Mouse (Mus musculus) T-cell, adult 2 months (primary cell): ENCODE measurements around the gene Pmm1.

Experiments used
- DNase-seq: peaks from one replicate; pipeline ENCODE4 v3.0.0; 2022; ENCODE audit warnings: low spot score

Pmm1 gene

DNA sequence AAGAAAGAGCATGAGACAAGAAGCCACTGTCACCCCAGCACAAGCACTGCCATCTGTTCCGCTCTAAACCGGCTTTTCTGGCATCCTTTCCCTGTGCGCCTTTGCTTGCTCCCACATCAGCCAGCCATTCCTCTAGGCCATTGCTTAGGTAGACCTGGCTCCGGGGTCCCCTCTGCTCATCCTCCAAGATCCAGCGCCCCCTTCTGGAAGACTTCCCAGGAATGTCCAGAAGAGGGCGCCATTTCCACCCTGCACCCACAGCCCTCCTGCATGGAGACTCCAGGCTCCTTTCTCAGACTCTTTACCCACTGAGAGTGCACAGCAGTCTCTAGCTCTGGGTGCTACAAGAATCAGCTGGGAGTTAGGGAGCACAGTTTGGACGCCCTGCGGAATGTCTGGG, 4.3 kb downstream of the Pmm1 start:
- DNase-seq, result peak; percentile 55

DNA sequence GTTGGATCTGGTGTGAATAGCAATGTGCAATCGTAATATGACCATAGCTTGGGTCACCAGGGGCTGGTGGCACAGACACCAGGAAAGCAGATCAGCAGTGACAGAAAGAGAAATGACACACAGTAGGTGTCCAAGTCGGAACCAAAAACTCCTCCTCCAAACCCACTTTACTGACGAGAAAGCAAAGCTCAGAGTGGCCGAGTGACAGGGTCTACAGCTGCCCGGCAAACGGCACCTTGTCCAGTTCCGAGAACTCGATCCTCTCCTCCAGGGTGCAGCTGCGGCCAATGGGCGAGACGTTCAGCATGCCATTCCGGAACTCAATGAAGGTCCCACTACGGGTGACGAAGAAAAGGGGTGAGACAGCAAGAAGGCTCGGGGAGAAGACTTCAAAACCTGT, 5.3 kb downstream of the Pmm1 start:
- DNase-seq, result no peak

DNA sequence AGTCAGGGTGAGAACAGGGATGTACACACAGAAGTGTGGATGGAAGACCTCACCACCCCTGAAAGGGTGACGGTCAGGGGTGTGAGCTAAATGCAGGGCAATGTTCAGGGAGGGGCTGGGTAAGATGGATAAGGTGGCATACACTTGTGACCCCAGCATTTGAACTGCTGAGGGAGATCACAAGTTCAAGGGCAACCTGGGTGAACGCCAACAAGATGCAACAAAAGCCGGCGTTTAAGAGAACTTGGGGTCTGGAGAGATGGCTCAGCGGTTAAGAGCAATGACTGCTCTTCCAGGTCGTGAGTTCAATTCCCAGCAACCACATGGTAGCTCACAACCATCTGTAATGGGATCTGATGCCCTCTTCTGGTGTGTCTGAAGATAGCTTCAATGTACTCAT, 6.0 kb downstream of the Pmm1 start:
- DNase-seq, result no peak

DNA sequence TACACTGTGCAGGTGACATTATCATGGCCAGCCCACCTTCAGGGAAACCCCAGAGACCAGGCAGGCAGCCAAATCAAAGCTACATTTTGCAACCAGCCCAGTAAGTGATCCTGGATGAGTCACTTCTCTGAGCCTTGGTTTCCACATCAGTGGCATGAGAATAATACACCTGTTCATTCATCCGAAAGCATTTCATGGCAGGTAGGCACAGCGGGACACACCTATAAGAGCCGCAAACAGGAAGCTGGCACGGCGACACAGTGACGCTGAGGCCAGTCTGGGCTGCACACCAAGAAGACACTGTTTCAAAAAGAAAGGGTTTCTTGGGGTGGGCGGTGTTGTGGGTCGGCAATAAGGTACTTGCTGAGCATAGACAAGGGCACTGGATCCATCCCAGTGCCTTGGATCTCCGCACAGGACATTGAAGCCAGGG, 6.6 kb downstream of the Pmm1 start:
- no peak for DNase-seq

DNA sequence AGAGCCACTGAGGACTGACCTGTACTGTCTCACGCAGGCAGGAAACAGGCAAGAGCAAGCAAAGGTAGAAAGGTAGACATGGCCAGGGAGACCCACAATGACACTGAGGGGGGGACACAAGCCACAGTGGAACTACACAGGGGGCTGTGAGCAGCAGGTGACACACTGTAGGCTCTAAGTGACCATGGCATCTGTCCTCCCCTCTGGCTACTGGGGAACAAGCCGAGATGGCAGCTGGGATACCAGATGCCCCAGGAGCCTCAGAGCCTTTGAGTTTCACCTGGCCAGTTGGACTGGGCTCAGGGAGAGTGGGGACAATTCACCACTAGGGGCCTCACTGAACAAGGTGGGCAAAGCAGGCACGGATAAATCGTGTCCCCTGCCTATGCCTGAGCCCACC, 8.4 kb downstream of the Pmm1 start:
- DNase-seq, result no peak

DNA sequence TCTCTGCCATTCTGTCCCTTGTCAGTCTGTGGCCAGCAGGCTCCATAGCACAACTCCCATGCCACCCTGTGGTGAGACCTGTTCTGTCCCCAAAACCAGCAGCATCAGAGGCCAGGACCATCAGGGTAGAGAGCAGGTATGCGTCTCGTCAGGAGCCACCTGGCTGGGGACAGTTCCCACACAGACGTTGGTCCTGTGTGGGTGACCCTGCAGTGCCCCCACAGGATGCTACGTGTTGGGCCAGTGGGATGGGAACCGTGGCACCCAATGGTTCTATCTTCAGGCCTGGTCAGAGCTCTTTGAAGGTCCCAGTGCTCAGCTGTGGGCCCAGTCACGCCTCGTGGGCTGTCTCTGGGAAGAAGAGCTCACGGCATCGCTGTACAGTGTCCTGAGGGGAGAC, 9.6 kb downstream of the Pmm1 start:
- DNase-seq, result no peak

DNA sequence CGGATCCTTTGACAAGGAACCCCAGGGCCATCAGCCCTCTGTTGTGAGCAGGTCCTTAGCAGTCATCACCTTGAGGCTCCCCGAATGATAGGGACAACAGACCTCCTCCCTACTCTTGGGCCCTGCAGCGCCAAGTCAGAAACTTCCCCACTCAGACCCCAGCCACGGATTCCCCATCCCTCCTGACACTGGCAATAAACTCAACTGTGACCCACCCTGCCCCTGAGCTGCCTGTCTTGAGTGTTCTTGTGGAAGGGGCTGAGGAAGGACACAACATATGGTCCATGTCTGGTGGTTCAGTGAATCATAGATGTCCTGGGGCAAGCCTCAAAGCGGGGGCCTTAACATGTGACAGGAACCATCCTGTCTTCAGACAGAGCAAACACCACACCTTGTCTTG, 10.0 kb downstream of the Pmm1 start:
- no peak for DNase-seq

DNA sequence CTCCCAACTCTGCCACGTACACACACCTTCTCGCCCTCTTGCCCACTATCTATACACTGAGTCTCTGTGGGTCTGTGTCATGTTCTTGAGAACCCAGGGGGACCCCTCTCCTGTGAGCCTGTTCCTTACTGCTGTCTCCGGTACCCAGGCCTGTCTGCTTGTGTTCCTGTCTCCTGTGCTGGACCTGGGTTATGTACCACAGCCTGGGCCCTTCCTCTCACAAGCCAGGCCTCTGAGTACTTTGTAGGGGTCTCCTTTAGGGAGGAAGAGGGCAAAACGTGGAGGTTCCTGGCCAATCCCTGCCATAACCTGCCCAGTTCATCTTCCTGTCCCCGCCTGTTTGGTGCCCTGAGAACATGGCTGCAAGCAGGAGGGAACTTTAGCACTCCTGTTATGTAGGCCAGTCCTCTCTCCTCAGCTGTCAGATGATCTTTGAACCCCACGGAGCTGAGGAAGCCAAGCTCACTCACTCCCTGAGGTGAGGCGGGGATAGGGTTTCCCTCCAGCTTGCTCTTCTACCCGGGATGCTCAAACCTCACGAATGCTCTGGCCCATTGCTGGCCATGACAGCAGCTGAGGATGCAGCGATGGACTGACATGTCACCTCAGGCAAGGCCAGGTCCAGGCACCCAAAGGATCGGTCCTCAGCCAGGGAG, 11.1 kb downstream of the Pmm1 start:
- no peak for DNase-seq

DNA sequence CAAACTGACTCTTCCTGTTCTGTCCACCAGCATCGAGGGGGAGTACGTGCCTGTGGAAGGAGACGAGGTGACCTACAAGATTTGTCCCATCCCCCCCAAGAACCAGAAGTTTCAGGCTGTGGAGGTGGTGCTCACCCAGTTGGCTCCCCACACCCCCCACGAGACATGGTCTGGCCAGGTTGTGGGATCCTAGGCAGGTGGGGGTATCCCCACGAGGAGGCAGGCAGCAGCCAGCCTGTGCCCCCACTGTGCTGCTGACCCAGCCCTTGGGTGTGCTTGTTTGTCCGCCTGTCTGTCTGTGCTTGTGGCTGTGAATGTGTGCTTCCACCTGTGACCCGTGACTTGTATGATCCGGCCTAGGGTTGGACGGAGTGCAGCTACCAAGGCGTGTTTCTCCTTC, 11.7 kb downstream of the Pmm1 start:
- DNase-seq, result no peak

DNA sequence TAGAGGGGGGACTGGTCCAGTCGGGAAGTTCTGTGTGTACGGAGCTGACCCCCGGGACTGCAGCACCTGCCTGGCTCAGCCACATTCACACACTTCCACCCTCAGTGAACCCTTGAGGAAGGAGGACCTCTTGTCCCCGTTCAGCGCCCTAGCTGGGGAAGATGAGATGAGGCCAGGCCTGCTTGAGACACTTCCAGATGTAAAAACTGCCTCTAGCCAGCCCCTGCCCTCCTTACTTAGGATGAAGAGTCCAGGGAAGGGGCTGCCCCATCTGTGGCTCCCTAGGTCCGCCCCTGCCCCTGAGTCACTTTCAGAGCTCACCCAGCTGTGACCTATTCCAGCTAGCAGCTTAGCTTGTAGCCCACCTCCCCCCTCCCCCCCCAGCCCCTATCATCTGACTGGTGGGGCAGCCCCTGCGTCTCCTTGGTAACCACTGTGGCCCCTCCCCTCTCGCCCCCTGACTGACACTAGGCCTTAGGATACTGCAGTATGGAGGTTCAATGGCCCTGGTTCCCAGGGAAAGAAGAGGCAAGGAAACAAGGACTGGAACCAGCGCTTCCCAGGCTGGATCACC, 17.5 kb downstream of the Pmm1 start:
- DNase-seq, result no peak

DNA sequence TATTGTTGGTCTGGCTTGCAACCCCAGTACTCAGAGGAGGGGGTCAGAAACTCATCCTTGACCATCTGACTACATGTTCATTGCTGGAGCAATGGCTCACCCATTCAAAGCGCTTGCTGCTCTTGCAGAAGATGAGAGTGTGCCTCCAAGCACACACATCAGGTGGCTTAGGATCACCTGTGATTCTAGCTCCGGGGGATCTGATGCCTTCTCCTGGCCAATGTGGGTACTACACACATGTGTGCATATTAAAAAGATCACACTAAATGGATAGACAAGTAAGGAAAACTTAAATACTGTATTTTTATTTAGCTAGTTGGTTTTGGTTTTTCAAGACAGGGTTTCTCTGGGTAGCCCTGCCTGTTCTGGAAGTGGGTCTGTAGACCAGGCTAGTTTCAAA, 19.7 kb downstream of the Pmm1 start:
- no peak for DNase-seq

DNA sequence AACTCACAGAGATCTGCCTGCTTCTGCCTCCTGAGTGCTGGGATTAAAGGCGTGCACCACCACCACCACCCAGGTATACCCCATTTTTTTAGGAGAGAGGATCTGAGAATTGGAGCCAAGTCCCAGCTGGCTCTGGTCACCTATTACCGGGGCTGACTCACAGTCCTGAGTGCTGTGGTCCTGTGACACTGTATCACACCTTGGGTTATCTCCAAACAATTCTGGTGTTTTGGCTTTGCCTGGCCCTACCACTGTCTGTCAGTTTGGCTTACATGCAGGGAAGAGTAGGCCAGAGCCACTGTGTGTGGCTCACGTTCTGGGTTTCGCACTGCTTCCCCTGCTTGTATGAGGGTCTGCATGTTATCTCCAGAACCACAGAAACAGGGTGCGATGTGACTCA, 20.5 kb downstream of the Pmm1 start:
- DNase-seq, result no peak

DNA sequence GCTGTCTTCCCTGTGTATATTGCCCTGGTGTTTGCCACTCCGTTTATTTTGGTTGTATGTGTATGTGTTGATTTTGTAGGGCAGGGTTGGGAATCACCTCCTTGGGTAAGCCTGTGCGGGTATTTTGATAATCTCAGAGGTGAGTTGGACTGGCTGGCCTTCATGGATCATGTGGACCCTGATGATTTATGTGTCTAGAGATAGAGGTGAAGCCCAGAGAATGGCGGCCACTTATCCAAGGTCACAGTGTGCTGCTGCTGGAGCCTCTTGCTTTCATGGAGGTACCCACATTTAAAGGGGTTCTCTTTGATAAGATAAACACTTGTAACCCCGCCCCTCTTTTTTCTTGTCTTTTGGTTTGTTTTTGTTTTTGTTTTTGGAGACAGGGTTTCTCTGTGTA, 21.0 kb downstream of the Pmm1 start:
- DNase-seq, result no peak

DNA sequence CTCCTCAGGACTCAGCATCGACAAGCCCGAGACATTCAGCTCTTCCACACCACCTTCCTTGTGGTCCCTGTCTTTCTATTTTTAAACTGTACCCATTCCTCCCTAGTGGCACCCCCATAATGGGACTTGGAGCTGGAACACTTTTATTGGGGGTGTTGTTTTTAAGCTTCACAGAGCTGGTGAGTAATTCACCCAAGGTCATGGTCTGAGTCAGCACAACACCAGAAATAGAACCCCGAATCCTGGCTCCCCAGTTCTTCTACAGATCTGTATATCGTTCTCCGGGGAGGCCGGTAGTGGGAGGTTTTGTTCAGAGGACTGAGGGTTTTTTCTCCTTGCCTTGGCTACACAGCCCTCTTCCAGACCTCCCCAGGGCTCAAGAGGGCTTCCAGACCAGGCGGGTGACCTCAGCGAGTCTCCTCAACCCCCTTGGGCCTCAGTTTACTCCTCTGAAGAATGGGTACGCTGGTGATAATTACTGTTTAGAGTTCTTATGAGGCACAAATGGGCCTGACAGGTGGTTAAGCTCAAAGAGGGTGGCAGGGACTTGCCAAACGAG, 21.5 kb downstream of the Pmm1 start:
- DNase-seq, result no peak

DNA sequence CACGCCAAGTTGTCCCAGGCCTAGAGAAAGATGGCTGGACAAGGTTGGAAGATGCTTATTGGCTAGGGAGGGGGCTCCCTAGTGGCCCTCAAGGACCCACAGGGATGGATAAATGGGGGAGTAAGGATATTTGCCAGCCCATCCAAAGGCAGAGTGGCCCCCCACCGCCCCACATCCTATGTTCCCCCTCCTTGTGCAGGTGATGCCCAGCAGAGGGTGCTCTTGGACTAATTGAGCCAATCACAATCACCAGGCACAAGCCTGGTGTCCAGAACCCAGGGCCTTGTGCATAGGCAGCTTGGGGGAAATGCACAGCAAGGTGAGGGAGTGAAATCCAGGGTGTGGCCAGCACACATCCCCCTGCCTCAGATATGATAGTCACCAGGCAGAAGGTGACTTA, 22.5 kb downstream of the Pmm1 start:
- DNase-seq, result no peak

DNA sequence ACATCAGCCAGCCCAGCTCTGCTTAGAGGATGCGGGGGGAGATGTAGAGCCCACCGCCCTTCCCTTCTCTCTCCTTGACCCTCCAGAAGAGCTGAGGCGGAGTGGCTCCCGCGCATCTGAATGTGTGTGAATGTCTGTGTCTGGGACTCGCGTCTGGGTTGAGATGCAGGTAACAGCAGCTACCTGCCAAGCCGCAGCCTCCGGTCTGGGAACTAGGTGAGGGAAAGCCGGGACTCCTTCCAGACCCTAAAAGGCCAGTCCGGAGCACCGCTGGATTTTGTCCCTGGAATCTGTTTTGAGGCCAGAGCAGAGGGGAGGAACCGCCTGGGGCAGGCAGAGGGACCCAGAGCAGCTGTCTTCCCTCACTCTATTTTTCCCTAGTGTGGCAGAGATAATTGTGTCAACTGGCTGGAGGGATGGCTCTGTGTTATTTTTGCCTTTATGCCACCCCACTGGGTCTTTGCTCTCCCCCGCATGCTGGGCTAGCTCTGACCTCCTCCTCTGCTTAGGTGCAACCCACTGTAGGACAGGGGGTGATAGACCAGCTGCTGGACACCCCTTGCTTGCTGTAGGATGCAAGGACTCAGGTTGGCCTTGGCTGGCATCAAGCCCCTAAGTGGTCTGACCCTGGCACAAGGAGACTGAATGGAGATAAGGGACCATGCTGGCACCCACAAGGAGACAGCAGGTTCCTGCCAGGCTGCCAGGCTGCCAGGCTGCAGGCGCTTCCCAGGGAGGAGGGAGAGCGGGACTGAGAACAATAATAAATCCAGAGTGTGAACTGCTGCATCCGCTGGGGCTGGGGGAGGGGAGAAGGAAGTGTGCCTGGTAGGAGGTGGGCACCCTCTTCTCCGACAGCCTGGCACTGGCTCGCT, 23.4 kb downstream of the Pmm1 start:
- DNase-seq, result no peak

DNA sequence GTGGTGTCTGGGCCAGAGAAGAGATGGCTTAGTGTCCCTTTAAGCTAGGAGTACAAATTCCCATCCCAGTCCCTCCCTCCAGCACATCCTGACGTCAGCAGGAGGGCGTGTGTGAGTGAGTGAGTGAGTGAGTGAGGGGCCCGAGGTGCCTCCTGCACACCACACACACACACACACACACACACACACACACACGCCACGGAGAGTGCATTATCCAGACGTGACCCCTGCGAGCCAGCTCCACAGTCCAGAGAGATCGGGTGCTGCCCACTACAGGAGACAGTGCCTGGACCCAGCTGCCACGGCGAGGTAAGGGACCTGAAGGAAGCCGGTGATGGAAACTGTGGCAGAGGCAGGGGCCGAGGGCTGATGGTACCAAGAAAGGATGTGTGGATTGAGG, 24.1 kb downstream of the Pmm1 start, which contains the start of gene Csdc2:
Csdc2 (plus strand) TSS at position 81 of the 400 bp plus-strand sequence.
- no peak for DNase-seq

DNA sequence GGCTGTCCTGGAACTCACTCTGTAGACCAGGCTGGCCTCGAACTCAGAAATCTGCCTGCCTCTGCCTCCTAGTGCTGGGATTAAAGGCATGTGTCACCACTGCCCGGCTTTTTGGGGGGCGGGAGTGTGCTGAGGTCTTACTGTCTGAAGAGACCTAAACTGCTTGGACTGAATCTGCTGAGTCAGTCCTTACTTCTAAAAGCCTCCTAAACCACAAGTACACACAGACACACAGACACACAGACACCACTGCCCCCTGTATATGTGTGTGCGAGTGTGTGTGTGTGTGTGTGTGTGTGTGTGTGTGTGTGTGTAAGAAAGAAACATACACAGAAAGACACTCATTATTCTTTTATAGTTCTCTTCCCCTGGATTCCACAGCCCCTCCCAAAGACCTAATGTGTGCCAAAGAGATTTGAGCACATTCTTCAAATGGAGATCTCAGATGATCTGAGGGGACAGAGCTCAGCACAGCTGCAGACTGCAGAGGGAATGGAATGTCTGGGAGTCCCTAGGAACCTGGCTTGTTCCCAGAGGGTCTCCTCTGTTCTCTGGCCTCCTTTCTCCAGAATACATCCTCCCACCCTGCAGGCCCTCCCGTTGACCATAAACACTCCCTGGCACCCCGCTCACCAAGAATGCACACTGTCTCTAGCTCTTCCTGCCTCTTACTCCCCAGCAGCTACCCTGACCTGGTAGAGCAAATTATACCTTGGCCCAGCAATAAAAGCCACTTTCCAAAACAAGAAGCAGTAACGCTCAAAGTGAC, 24.7 kb downstream of the Pmm1 start:
- no peak for DNase-seq

DNA sequence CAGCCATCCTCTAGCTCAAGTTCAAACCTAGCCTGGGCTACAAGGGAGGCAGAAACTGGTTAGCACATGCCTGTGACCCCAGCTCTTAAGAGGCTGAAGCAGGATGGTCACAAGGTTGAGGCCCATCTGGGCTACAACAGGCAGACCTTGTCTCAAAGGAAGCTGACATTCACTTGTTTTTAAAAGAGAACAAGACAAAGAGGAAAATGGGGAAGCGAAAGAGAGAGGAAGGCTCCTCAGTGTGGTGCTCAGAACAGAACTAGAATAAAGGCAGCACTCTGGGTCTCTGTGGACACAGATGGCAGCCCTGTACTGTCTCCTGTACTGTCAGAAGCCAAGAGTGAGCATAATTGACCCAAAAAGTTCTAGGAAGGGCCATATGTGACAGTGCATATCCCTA, 26.7 kb downstream of the Pmm1 start:
- DNase-seq, result no peak

DNA sequence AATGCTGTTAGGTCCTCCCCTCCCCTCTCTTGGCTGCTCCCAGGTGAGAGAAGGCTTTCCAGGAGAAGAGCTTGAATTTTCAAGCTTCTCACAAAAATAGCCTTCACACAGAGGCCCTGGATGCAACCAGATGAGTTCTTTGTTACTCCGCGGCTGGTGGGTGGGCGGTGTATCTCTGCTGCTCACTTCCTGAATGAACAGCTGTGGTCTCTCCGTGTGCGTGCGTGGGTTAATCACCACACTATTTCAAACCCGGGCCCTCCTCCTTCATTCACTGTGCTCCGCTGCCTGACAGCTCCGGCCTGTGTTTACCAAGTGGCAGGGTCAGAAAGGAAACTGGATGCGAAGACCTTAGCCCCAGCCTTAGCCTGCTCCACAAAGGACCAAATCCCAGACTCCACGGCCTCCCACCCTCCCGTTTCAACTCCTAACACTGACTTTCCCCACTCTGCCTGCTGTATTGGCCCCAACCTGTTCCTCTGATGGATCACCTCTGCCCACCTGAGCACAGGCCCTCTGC, 27.7 kb downstream of the Pmm1 start:
- peak; percentile 40 for DNase-seq

DNA sequence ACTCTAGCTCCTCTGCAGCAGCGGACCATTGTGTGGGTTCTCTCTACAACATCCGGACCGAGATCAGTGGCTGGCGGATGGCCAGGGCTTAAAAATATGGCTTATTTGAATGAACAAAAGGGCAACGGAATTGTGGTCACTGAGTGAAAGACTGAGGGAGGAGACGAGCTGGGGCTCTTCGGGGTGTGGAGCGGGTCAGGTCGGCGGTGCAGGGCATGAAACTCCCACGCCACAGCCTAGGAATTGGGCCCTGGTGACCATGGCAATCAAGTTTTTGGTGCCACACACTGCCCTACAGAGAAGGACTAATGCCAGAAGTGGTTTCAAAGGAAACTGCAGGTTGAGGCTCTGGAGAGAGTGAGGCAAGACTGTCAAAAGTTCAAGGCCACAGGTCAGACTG, 32.5 kb downstream of the Pmm1 start:
- no peak for DNase-seq

DNA sequence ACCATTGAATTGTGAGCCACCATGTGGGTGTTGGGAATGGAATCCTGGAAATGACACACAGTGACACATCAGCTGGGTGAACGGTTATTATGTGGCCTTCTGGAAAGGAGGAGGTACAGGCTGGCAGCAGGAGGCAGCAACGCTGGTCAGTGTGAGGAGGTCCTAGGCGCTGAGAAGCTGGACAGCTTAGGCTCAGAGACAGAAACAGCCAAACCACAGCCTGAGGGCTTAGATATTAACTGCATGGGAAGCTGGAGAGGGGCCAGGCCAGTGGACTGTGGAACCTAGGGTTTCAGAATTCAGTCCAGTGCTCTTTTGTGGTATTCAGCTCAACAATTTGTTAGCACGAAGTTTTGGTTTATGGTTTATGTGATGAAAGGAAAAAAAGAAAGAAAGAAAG, 33.0 kb downstream of the Pmm1 start:
- DNase-seq, result no peak
